Mouse (Mus musculus) embryonic fibroblast, embryonic 13.5 days (primary cell): Measurements from ENCODE around the gene Usp39.

Experiments used
- CTCF ChIP-seq: IDR thresholded peaks from 2 replicates; pipeline ENCODE4 v1.5.1; 2011; ENCODE audit warnings: mild to moderate bottlenecking, control low read depth, low read length, moderate library complexity, borderline replicate concordance; ENCODE audit not compliant: insufficient read depth
- POLR2A ChIP-seq: IDR thresholded peaks from 2 replicates; pipeline ENCODE4 v1.6.1; 2011; ENCODE audit warnings: low read depth, mild to moderate bottlenecking, control low read depth, low read length, moderate library complexity

GRCm38 (mm10) chr6:72326274-72326673, 18.7 kb downstream of the Usp39 start:
- TF ChIP-seq CTCF (no peak), POLR2A (no peak)
